In the genomic region with DNA sequence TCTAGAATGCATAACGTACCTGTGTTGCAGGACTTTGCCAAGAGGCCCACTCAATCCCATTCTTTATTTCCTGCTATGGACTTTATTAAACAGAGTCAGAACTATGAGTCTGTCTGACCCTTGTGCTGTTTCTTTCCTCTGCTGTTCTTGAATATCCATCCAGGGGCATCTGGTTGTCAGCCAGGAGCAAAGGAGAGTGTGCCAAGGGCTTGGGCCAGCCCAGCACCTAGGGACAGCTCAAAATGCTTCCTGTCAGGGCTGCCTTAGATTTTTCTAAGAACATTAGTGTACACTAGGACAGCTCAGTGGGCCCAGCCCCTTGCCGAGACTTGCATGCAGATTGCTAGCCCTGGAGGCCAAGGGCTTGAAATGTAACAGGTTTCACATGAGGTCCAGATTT, we compare ENCODE assay signal across 8 mouse cellular contexts. TPM values are rescaled to one million over a fixed set of nuclear protein-coding genes. Genes with fewer than 3 reads are reported as not detected.
A peak's percentile ranks its signal among the peaks of the same experiment; 100 is the strongest.
DNase-seq lines count a peak whose midpoint lies in the region; ATAC-seq lines count a peak whose summit lies in the region.
"Had no signal": no experiment of that assay in that cellular context is flagged by ENCODE, and none has a peak within 500 bp of the region (broad histone marks: within the 10 kb centered on the region; RNA-seq: fewer than 3 reads in every experiment).

No protein-coding gene starts in this region.

- WGBS in kidney, embryonic 14.5 days, result 84% methylated on average over 2 of the region's 2 CpGs

- DNase-seq in kidney, adult 11 months, result peak; percentile 68
- peak; percentile 58 for DNase-seq in adrenal gland, postnatal 25 days
- peak; percentile 70 for DNase-seq in cerebellum, adult 9-11 months
- peak; percentile 44 to 63 for DNase-seq in heart, postnatal 14 days
- DNase-seq in yolk sac, embryonic 10.5 days (ENCODE audit: low spot score), result no peak

- ATAC-seq in kidney, embryonic 14.5 days (ENCODE audit: low FRiP score, low TSS enrichment), result no peak
- ATAC-seq in erythroid progenitor cell, adult 5-6 weeks (replicated peaks; ENCODE audit: low FRiP score, poor library complexity, severe bottlenecking), result no peak

- no peak overlapping the region for H3K27ac ChIP-seq in kidney, embryonic 14.5 days (ENCODE audit: low read depth, low read length)
- H3K27ac ChIP-seq: macrophage had no signal

- H3K36me3 ChIP-seq in kidney, embryonic 14.5 days (ENCODE audit: control insufficient read depth, insufficient read depth, low read length), result no peaks in the 10 kb centered on the region

- H3K4me3 ChIP-seq in kidney, embryonic 14.5 days (ENCODE audit: low read length), result no peak overlapping the region

- H3K27me3 ChIP-seq in kidney, embryonic 14.5 days (ENCODE audit: control insufficient read depth, insufficient read depth, low read length), result no peaks in the 10 kb centered on the region

- intact Hi-C loops in heart, postnatal 14 days (cut with DNase I), result no loop called here

- peaks cover 20% of the 10 kb centered on the region for H3K4me1 ChIP-seq in kidney, embryonic 14.5 days (ENCODE audit: control insufficient read depth, insufficient read depth, low read length)

- no peak overlapping the region for H3K4me2 ChIP-seq in kidney, embryonic 14.5 days (replicated peaks; ENCODE audit: low read depth, low read length)

- H3K9ac ChIP-seq in kidney, embryonic 14.5 days (ENCODE audit: low read depth, low read length), result no peak overlapping the region

- H3K9me3 ChIP-seq in kidney, embryonic 14.5 days (ENCODE audit: control insufficient read depth, low read length), result no peaks in the 10 kb centered on the region

RNA-seq across cellular contexts. Expression of a gene that starts 3.1 kb away (rescaled TPM):
- 47.8 and 66.1 TPM in 2 replicates for polyA plus RNA-seq in kidney, embryonic 14.5 days (2014; fragmentation: Nextera tagmentation; extraction: Ambion mirVana)
- 110 and 126 TPM in 2 replicates for total RNA-seq in adrenal gland, postnatal 25 days (2021)
- 10 to 100 TPM; 78.3 to 81.6 TPM for total RNA-seq in heart, postnatal 14 days (2021)
- 129 and 138 TPM in 2 replicates for total RNA-seq in erythroid progenitor cell, adult 5-6 weeks (2015; ENCODE audit: low replicate concordance)
- 181 and 184 TPM in 2 replicates for total RNA-seq in erythroid progenitor cell, adult 5-6 weeks (2017; ENCODE audit: low replicate concordance)

RNA-seq across cellular contexts. Expression of a gene that starts 16.1 kb away (rescaled TPM):
- 55.7 and 76.0 TPM in 2 replicates for polyA plus RNA-seq in kidney, embryonic 14.5 days (2014; fragmentation: Nextera tagmentation; extraction: Ambion mirVana)
- 17.0 and 25.1 TPM in 2 replicates for total RNA-seq in adrenal gland, postnatal 25 days (2021)
- total RNA-seq in heart, postnatal 14 days (2021), result 10 to 100 TPM in 1 of 2 experiments, 1 to 10 TPM in 1; 8.5 to 11.2 TPM
- 4.7 TPM in 1 of 2 replicates, not detected in the other for total RNA-seq in erythroid progenitor cell, adult 5-6 weeks (2015; ENCODE audit: low replicate concordance)
- 0.98 and 4.0 TPM in 2 replicates for total RNA-seq in erythroid progenitor cell, adult 5-6 weeks (2017; ENCODE audit: low replicate concordance)
